Mouse (Mus musculus) kidney, postnatal 0 days (tissue): Measurements from ENCODE around the gene Ttll3. TPM values are rescaled to one million over a fixed set of nuclear protein-coding genes. Genes with fewer than 3 reads are reported as not detected.

Experiments
- ATAC-seq: fragments of 200-750 bp; cut with Nextera tagmentation; replicated peaks from 2 replicates; pipeline ENCODE4 v1.8.0; 2017; ENCODE audit warnings: low read depth, moderate number of reproducible peaks, moderate TSS enrichment, moderate library complexity; ENCODE audit not compliant: low FRiP score
- DNase-seq: peaks from one replicate; pipeline ENCODE4 v3.0.0-alpha.2; 2016; ENCODE audit warnings: low spot score
- H3K27ac ChIP-seq: fragments of 300-500 bp; sonication (generic); 2 replicates; pipeline ENCODE4 v1.5.1; 2014; ENCODE audit warnings: mild to moderate bottlenecking
- H3K27me3 ChIP-seq: fragments of 300-500 bp; sonication (generic); 2 replicates; pipeline ENCODE4 v1.6.1; 2014; ENCODE audit warnings: low read length, mixed read lengths; ENCODE audit not compliant: insufficient read depth
- H3K36me3 ChIP-seq: fragments of 300-500 bp; sonication (generic); 2 replicates; pipeline ENCODE4 v1.6.1; 2014; ENCODE audit warnings: low read length, mixed read lengths; ENCODE audit not compliant: insufficient read depth
- H3K4me1 ChIP-seq: fragments of 300-500 bp; sonication (generic); replicated peaks from 2 replicates; pipeline ENCODE4 v1.6.1; 2014; ENCODE audit warnings: antibody characterized with exemption, low read length, mixed read lengths; ENCODE audit not compliant: insufficient read depth
- H3K4me2 ChIP-seq: fragments of 300-500 bp; sonication (generic); 2 replicates; pipeline ENCODE4 v1.6.1; 2014; ENCODE audit warnings: mild to moderate bottlenecking, low read length, moderate library complexity, mixed read lengths
- H3K4me3 ChIP-seq: fragments of 300-500 bp; sonication (generic); replicated peaks from 2 replicates; pipeline ENCODE4 v1.5.1; 2014; ENCODE audit warnings: low read depth, low read length
- H3K9ac ChIP-seq: fragments of 300-500 bp; sonication (generic); 2 replicates; pipeline ENCODE4 v1.6.1; 2014; ENCODE audit warnings: low read depth, low read length
- H3K9me3 ChIP-seq: fragments of 300-500 bp; sonication (generic); replicated peaks from 2 replicates; pipeline ENCODE4 v1.6.1; 2016; ENCODE audit warnings: low read length, inconsistent platforms, mixed read lengths
- CTCF ChIP-seq: IDR thresholded peaks from 2 replicates; pipeline ENCODE4 v1.5.1; 2016; ENCODE audit warnings: antibody characterized with exemption, low read depth, mild to moderate bottlenecking, moderate library complexity
- WGBS: fragments of 180-500 bp; shearing (Covaris S2); extraction: QIAGEN DNeasy Blood & Tissue Kit; methylation state at CpG from one replicate; pipeline ENCODE4 v1.1.7; 2014; 5-methylcytosine and 5-hydroxymethylcytosine counted together
- polyA plus RNA-seq: library from polyadenylated mRNA; unstranded; fragments of >200 nt; fragmentation: Nextera tagmentation; extraction: Ambion mirVana; gene quantifications from 2 replicates; pipeline ENCODE4 v1.2.1, GENCODE M21; 2015

Ttll3 gene
- polyA plus RNA-seq, 1 experiment from 2014 or later, result 1.5 TPM

DNA sequence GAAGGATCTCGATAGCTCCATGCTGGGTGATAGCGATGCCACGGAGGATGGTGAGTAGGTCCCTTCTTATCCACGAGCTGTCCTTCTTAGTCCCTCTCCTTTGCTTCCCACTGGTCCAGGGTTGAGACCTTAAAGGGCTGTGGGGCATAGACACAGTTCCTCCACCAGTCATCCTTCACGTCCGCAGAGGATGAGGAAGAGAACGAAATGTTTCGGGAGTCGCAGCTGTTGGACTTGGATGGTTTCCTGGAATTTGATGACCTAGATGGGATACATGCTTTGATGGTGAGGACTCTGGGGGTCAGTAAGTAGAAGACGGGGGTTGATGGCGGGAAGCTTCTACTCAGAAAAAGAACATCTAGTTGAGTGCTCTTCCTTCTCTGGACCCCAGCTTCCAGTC is 5.8 kb downstream of the Ttll3 start:
- no peak for ATAC-seq
- H3K36me3 ChIP-seq, result peaks cover 11% of the 10 kb centered on the region; the same call in 1 of the 2 replicates
- H3K4me1 ChIP-seq, result 0 out of 2 replicates have a peak, but pooled peaks cover 5% of the 10 kb centered on the region
- DNase-seq, result no peak
- H3K4me2 ChIP-seq, result no peak overlapping the region
- no peak overlapping the region for H3K9ac ChIP-seq
- no peaks in the 10 kb centered on the region for H3K27me3 ChIP-seq
- no peak for TF ChIP-seq CTCF
- 83% methylated on average over 11 of the region's 11 CpGs for WGBS
- H3K4me3 ChIP-seq, result no peak overlapping the region
- H3K9me3 ChIP-seq, result no peaks in the 10 kb centered on the region
- H3K27ac ChIP-seq, result no peak overlapping the region

- Histone ChIP-seq H3K36me3 (peaks cover 6% of the 10 kb centered on the region; the same call in 1 of the 2 replicates), H3K4me1 (0 out of 2 replicates have a peak, but pooled peaks cover 5% of the 10 kb centered on the region), H3K4me2 (no peak overlapping the region), H3K27me3 (no peaks in the 10 kb centered on the region), H3K9ac (no peak overlapping the region), H3K4me3 (no peak overlapping the region), H3K9me3 (no peaks in the 10 kb centered on the region), H3K27ac (no peak overlapping the region)
- 95% methylated on average over 6 of the region's 6 CpGs for WGBS
- ATAC-seq (no peak), DNase-seq (no peak)
- TF ChIP-seq CTCF, result no peak
Observed at GRCm38 (mm10) chr6:113395501-113395900, 6.4 kb downstream of the Ttll3 start.

DNA sequence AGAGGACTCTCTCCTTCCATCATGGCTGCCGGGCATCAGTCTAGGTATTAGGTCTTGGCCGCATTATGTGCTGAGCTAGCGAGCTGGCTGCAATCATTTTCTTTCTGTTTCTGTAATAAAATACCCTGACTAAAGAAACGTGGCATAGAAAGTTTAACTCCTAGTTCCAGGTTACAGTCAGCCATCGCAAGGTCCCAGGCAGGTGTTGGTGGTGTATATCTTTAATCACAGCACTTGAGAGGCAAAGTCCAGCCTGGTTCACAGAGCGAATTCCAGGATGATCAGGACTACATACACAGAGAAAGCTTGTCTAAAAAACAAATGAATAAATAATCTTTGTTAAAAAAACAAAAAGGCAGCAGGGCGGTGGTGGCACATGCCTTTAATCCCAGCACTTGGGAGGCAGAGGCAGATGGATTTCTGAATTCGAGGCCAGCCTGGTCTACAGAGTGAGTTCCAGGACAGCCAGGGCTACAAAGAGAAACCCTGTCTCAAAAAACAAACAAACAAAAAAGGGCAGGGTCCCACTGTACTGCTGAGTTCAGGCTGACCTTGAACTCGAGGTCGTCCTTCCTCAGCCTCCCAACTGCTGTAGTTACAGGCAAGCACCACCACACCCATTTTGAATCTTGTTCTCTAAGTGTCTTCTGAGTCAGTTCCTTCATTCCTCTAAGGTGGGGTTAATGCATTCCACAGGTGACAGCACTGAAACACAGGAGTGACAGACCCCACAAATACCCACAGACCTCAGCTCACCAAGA is 7.4 kb downstream of the Ttll3 start:
- 84% methylated on average over 10 of the region's 10 CpGs for WGBS
- Histone ChIP-seq H3K27me3 (no peaks in the 10 kb centered on the region), H3K4me1 (0 out of 2 replicates have a peak, but pooled peaks cover 5% of the 10 kb centered on the region), H3K4me3 (no peak overlapping the region), H3K27ac (no peak overlapping the region), H3K36me3 (no peaks in the 10 kb centered on the region), H3K9me3 (no peaks in the 10 kb centered on the region), H3K4me2 (no peak overlapping the region), H3K9ac (no peak overlapping the region)
- DNase-seq, result no peak
- ATAC-seq, result no peak
- no peak for TF ChIP-seq CTCF

DNA sequence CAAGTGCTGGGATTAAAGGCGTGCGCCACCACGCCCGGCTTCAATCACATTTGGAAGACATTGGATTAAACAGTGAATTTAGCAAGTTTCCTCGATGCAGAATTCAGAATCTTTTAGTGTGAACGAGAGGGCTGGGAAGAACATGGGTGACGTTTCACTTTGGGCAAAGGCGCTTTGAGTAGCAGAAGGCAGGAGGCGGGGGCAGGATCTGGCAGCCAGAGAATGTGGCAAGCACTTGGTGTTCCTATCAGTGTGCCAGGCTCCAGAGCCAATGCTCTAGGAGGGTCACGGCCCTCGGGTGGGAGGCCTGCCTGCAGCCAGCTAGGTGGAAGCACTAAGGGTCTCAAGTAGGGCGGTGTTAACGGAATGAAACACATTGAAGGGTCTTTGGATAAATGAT is 13.0 kb downstream of the Ttll3 start:
- Histone ChIP-seq H3K4me2 (no peak overlapping the region), H3K36me3 (no peaks in the 10 kb centered on the region), H3K9ac (no peak overlapping the region), H3K27ac (no peak overlapping the region), H3K9me3 (no peaks in the 10 kb centered on the region), H3K27me3 (no peaks in the 10 kb centered on the region), H3K4me1 (no peaks in the 10 kb centered on the region), H3K4me3 (no peak overlapping the region)
- 94% methylated on average over 13 of the region's 13 CpGs for WGBS
- DNase-seq (no peak), ATAC-seq (no peak)
- no peak for TF ChIP-seq CTCF

GRCm38 (mm10) chr6:113404649-113405448 is 15.8 kb downstream of the Ttll3 start:
- Histone ChIP-seq H3K9ac (no peak overlapping the region), H3K36me3 (no peaks in the 10 kb centered on the region), H3K4me2 (no peak overlapping the region), H3K4me3 (no peak overlapping the region), H3K4me1 (no peaks in the 10 kb centered on the region), H3K27me3 (no peaks in the 10 kb centered on the region), H3K27ac (no peak overlapping the region), H3K9me3 (no peaks in the 10 kb centered on the region)
- DNase-seq (no peak), ATAC-seq (peak; percentile 79)
- no peak for TF ChIP-seq CTCF
- WGBS, result 74% methylated on average over 12 of the region's 12 CpGs

- H3K4me3 ChIP-seq, result no peak overlapping the region
- no peaks in the 10 kb centered on the region for H3K9me3 ChIP-seq
- H3K27me3 ChIP-seq, result no peaks in the 10 kb centered on the region
- H3K27ac ChIP-seq, result no peak overlapping the region
- no peaks in the 10 kb centered on the region for H3K36me3 ChIP-seq
- DNase-seq (no peak), ATAC-seq (no peak)
- no peaks in the 10 kb centered on the region for H3K4me1 ChIP-seq
- no peak overlapping the region for H3K9ac ChIP-seq
- WGBS, result 90% methylated on average over 6 of the region's 6 CpGs
- TF ChIP-seq CTCF, result no peak
- no peak overlapping the region for H3K4me2 ChIP-seq
Observed at GRCm38 (mm10) chr6:113405483-113405882, 16.4 kb downstream of the Ttll3 start.
